Mouse (Mus musculus) hindlimb bud, embryonic 11.5 days (tissue): ENCODE results near the gene Lhpp.

Experiments used
- DNase-seq: peaks from one replicate; pipeline ENCODE4 v3.0.0-alpha.2; 2012; ENCODE audit warnings: low read depth, low spot score; ENCODE audit errors: extremely low spot score

Gene Lhpp

DNA sequence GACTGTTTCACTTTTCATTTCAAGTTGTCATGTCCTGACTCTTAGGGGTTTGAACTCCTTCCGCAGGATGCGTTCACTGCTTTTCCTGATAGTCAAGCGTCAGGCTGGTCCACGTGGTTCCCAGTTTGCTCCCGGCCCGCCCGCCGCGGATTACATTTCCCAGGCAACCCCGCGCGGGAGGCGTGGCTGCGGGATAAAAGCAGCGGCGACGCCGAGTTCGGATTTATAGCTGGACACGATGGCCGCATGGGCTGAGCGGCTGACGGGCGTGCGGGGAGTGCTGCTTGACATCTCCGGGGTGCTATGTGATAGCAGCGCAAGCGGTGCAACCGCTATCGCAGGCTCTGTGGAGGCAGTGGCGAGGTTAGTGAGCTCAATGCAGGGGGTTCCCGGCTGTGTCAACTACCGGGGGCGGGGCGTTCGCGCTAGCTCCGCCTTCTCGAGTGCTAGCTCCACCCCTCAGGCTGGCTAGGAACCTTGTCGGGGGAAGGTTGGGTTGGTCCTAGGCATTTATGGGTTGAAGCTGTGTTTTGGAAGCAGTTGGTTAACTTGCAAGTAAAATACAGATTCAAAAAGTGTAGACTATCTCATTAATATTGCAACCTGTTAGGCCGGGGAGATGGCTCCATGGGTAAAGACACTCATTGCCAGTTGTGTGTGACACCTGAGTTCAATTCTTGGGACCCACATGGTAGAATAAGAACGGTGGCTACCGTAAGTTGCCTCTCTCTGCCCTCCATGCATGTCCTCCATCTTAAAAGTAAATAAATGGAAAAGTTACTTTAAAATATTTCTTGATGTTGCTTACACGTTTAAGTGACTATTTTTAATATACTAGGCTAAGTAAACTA is at the start of gene Lhpp:
Gene Lhpp (plus strand): TSS at position 171 of the 851 bp plus-strand sequence.
- DNase-seq = no peak

- no peak for DNase-seq
Measured at GRCm38 (mm10) chr7:132565831-132566230, 44.6 kb upstream of the Lhpp start.

- DNase-seq = no peak
Measured at GRCm38 (mm10) chr7:132568817-132569216, 41.6 kb upstream of the Lhpp start.

- no peak for DNase-seq
Measured at GRCm38 (mm10) chr7:132570071-132570470, 40.4 kb upstream of the Lhpp start.

GRCm38 (mm10) chr7:132571481-132571880 is 39.0 kb upstream of the Lhpp start:
- DNase-seq = no peak

DNA sequence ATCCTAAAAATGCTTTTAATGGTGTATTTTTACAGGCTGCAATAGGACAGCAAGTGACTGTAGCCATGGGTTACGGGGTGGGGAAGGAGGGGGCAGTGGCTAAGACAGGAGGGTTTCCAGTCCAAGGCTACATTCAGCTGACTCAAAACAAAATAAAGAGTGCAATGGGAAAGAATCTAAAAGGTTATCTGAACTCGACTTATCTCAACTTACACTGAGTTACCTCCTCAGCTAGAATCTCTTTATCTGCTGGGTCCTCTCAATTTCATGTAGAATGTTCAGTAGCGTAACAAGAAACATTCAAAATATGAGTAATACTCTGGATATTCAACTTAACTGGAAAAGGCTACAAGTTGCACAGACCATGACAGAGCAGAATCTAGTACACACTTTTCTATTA is 37.7 kb upstream of the Lhpp start:
- no peak for DNase-seq

- DNase-seq = no peak
Measured at GRCm38 (mm10) chr7:132573205-132573604, 37.2 kb upstream of the Lhpp start.

DNA sequence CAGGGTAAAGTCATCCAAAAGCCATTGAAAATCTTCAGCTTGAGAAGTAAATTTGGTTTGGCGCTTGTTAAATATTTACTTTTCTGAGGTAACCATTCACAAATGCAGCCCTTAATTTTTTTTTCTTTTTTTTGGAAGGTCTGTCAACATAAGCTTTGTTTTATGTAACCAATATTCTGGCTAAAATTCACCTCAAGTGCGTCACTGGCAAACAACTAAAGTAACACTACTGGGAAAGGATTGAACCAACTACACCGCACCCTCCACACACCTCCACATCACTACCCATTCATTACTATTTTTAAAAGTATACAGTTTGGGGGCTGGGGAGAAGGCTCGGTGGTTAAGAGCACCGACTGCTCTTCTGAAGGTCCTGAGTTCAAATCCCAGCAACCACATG is 35.8 kb upstream of the Lhpp start:
- no peak for DNase-seq

- DNase-seq = peak; percentile 72
Measured at GRCm38 (mm10) chr7:132575623-132576022, 34.8 kb upstream of the Lhpp start.

GRCm38 (mm10) chr7:132576116-132576650 is 34.3 kb upstream of the Lhpp start, which contains the start of gene Oat:
Gene Oat (minus strand): TSS chr7:132576398.
- peak; percentile 62 for DNase-seq

DNA sequence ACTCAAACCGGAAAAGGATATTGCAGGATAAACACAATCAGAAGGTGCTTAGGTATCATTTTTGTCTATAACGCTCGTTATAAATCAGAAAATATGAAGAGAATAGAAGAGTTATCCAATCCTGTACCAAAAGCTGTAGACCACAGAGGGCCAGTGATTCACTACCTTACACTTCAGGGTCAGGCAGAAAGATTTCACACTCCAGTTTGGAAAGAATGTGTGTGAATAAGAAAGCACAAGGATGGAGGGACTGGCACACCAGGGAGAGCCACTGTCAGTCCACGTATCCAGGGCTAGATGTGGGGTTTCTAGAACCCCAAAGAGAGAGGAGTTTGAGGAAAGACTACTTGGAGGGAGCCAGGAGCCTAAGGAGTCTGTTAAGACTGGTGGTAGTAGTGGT is 33.5 kb upstream of the Lhpp start:
- DNase-seq = no peak

DNA sequence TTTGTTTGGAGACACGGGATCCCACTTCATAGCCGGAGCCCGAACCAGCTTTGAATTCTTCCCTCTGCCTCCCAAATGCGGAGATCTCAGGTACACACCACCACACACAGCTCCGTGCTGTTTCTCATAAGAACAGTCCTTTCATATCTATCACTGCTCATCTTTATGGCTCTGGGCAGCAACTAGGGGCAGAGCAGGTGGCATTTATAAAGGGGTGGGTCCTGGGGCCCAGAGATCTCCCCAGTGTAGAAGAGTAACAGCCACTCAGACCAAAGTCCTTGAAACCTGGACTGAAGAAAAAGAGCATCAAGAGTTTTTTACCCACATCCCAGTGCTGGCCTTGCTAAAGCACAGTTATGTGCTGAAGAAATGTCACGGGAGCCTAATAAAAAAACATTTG is 29.9 kb upstream of the Lhpp start:
- no peak for DNase-seq

DNA sequence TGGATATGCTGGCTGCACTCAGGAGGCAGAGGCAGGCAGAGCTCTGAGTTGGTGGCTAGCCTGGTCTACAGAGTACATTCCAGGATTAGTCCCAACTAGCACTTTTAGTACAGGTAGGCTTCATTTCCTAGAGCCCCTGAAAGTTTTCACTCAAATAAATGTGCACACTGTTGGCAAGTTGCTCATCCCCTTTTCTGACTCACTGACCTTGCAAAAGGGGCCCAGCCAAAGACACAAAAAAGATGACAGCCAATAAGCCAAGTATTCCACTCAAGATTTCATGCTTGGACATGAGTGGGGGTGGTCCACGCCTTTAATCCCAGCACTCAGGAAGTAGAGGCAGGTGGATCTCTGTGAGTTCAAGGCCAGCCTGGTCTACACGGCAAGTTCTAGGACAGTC is 29.0 kb upstream of the Lhpp start:
- no peak for DNase-seq

- DNase-seq = no peak
Measured at GRCm38 (mm10) chr7:132585695-132586491, 24.5 kb upstream of the Lhpp start.

GRCm38 (mm10) chr7:132587167-132587566 is 23.3 kb upstream of the Lhpp start:
- no peak for DNase-seq

DNA sequence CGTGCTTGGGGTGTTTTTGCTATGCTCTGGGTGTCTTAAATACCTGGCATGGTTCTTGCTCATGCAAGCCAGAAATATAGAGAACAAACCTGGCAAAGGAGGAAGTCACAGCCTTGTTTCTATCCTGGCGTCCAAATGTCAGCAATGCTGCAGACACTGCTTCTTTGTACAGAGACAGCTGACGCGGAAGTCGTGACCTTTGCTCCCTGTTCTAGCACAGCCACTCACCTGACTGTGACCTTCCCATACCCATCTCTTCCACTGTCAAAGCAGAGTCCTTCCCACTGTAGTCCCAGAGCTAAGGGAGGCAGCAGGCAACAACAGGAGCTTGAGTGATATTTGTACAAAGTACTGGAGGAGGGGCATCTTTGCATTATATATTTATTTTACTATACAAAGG is 20.8 kb upstream of the Lhpp start:
- no peak for DNase-seq

DNA sequence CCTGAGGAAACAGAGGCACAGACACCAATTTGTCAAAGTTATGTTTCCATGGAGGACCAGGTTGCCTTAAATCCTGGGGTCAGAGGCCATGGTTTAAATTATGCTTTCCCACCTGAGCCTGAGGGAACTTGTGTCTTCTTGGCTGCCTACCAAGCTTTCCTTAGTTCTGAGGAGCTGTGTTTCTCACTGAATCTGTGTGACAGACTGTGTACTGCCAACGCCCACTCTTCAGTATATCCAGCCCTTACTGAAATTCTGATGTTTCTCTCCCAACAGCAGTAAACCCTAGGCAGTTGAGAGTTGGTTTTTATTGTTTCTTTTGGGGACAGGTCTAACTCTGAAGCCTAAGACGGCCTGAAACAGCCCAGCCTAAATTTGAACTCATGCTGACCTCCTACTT is 16.7 kb upstream of the Lhpp start:
- DNase-seq = no peak

DNA sequence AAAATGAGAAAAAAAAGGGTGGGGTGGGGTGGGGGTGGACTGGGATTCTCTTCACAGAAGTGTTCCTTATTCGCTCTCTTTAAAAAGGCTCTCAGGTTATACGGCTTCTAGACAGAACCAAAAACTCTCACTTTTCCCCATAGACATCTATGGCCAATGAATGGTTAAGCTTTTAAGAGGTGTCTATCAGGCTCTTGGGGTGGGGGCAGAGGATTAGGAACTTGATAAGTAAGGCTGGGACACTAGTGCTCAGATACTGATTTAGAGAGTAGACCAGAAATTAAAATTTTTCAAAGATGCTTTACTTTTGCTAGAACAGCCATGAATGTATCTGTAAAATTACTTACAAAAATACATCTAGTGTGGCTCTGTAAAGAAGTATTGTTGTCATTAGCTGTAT is 16.1 kb upstream of the Lhpp start:
- no peak for DNase-seq

- DNase-seq = no peak
Measured at GRCm38 (mm10) chr7:132595787-132596186, 14.7 kb upstream of the Lhpp start.

- no peak for DNase-seq
Measured at GRCm38 (mm10) chr7:132596557-132597250, 13.7 kb upstream of the Lhpp start.
